Mouse (Mus musculus) T-helper 17 cell (primary cell): Measurements from ENCODE around the gene Pi4ka.

Source experiments
- in situ Hi-C, 2 experiments: fragments of 300-600 bp; cut with MboI, MseI; formaldehyde crosslinking; loops; 1 replicate in 1 of 2; 2 replicates in 1 of 2; pipeline ENCODE4 v1.15.1; 2025; ENCODE audit warnings: high pct_unique_total_duplicates in 2 of 2

Pi4ka gene

DNA sequence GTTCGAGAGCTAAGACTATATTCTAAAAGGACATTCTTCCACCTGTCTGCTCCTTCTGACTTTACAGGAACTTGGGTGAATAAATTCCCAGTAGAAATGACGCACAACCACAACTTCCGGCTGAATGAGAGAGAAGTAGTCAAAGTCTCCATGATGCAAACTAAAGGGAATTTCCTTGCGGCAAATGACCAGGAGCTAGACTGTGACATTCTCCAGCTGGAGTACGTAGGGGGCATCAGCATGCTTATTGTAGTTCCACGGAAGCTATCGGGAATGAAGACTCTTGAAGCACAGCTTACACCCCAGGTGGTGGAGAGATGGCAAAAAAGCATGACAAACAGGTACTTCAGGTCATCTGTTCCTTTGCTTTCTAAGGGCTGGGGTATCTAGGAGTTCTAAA lies 66.4 kb downstream of the Pi4ka start:
- in situ Hi-C loops, result no loop called here

DNA sequence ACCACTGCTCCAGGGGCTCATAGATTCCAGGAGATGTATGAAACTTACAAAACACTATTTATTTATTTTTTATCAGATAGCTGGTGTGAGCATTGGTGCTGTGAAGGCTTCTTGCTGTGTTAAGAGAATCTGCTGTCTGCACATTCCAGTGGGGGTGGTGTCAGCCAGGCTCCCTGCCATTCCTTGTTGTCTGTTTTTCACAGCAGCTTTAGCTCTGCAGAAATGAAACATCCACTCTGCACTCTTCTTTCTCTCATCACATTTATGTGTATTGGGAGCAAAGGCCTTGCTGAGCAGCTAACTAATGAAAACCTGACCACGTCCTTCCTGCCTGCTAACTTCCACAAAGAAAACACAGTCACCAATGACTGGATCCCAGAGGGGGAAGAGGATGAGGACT lies 70.0 kb downstream of the Pi4ka start:
- in situ Hi-C loops, result no loop called here

DNA sequence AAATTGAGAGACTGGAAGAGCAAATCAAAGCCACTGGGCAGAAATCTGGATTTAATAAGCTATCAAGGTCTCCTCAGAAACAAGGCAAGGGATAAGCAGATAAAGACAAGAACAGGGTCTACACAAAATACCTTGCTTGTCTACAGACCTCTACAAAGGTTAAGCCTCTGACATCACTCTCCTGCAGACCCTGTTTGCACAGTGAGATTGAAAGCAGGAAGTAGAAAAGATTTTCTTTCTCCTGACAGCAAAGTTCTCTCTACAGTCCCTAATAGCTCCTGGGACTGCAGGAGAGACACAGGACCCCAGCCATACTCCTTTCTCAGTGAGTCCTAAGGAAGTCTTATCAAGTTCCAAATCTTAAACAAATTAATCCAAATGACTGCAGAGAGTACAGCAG lies 71.5 kb downstream of the Pi4ka start:
- in situ Hi-C loops, result no loop called here

DNA sequence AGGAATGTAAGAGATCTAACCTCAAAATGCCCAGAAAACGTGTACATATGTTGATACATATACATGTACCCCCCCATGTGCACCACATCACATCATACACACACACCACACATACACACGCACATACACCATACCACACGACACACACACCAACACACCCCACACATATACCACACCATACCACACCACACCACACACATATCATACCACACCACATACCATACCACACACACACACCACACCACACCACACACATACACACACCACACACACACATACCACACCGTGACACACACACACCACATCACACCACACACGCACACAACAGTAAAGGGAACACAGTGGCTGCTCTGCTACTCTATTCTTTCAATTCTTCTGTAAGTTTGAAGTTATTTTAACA lies 74.3 kb downstream of the Pi4ka start:
- in situ Hi-C loops, result no loop called here

DNA sequence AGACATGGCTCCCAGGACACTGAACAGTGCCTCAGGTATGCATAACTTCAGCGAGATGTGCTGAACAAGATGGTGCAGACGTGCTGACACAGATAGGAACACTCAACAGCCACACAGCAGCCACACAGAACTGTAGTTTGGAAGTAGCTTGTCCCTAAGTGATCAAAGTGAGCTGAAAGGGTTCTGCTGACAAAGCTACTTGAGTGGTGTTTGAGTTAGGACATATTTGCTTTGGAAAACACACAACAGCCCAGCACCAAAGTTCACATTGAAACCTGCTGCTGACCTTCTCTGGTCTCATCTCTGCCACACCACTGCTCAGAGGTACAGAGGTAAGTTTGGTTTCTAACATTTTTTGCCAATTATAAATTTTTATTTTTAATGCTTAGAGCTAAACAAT lies 75.0 kb downstream of the Pi4ka start, which contains the start of gene Serpind1:
Gene Serpind1, plus strand, starts transcription at position 256 of the 400 bp plus-strand sequence.
- in situ Hi-C loops, result no loop called here

DNA sequence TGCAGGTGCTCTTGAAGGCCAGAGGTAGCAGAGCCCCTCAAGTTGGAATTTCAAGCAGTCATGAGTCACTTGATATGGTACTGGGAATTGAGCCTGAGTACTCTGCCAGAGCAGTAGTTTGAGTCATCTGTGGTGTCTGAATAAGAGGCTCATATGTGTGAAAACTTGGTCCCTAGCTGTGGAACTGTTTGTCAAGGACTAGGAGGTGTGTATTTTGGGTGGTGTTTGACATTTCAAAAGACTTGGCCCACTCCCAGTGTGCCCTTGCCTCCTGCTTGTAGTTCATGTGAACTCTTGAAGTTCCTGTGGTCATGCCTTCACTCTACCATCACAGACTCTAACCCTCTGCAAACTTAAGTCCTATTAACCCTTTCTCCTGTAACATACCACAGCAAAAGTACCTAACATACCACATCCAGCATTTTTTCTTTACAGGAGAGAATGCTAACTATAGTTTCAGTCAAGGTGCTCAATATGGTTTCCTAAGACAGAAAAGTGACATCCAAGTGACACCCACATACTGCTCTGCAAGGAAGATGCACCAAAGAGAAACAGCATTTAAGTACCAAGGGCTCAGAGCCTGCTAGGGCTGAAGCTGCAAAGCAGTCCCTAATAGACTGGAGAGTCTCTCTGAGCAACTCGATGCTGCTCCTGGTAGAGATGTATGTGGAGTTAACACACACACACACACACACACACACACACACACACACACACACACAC lies 76.1 kb downstream of the Pi4ka start:
- in situ Hi-C loops, result no loop called here

DNA sequence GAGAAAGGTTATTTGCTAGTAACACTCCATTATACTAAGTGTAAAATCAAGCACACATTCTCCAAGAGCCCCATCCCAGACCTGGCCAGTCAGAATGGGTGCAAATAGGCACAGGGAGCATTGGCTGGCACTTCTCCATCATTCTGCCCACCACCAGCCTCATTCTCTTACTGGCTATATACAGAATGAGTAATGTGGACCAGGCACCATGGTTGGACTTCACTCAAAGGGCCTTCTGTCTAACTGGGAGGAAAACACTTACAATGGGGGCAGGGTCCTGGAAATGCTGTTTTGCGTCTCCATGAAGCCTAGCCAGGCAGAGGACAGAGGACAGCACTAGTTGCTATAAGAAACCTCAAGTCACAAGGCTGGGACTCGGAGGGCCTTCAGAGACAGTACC lies 80.0 kb downstream of the Pi4ka start:
- in situ Hi-C loops, result no loop called here

DNA sequence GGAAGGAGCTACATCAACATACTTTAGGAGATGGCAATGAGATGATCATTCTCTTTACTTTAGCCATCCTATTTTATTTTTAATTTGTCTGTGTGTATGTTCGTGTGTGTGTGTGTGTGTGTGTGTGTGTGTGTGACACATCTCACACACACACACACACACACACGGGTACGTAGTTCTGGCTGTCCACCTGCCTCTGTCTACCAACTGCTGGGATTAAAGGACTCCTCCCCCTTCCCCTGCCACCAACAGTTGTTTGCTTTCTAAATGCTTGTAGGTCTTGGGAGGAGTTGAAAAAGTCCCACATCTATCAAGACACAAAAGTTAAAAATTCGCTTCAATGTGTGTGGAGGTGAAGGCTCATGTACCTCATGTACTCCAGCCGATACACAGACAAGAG lies 81.4 kb downstream of the Pi4ka start:
- in situ Hi-C loops, result loop anchor here in 1 of 2 experiments (5.0 kb wide), 1 partner anchor 53 kb away; no protein-coding TSS in a partner anchor

DNA sequence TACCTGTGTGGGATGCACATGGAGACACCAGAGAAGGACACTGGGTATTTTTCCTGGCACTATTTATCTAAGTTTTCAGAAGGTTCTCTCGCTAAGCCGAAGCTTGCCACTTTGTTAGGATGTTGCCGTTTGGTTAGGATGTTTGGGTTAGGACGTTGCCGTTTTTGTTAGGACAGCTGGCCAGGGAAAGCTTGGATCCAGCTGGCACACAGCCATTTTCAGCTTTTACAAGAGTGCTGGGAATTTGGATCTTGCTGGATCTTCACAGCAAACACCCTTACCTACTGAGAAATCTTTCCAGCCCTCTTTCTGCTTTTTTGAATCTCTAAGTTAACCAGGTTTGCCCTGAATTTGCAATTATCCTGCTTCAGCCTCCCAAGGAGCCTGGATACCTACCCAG lies 84.6 kb downstream of the Pi4ka start:
- in situ Hi-C loops, result loop anchor here in 1 of 2 experiments (5.0 kb wide), 1 partner anchor 56 kb away; no protein-coding TSS in a partner anchor

DNA sequence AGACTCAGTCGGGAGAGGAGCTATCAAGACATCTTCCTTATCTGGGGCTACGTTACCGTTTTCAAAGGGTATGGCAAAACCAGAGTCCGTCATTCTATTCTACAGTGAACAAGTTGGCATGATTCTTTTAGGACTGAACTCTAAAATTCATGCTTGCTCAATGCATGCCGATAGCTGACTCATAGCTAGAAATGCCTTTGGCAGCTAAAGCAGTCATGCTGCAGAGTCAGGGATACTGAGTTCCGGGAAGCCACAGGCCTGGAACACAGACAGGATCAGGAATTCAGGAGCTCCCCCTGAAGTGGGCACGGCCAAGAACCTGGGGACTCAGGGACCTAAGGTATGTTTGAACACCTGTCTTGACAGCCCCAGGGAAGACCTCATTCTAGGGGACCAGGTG lies 89.6 kb downstream of the Pi4ka start:
- in situ Hi-C loops, result no loop called here

DNA sequence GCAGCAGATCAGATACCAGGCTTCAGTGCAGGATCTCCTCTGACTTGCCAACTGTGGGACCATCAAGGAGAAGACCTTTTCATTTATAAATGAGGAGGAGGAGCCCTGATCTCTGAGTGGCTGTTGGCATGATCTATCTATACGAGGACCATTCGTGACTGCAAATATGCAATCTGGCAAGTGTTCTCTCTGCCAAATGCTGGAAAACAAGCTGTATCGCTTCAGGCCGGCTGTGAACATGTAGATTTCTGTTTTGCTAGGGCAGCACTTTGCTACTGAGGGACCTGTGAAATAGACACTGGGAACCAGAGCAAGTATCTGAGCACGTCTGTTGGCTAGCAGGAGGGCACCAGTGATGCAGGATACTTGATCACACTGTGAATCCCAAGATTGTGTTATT lies 93.6 kb downstream of the Pi4ka start:
- in situ Hi-C loops, result no loop called here

DNA sequence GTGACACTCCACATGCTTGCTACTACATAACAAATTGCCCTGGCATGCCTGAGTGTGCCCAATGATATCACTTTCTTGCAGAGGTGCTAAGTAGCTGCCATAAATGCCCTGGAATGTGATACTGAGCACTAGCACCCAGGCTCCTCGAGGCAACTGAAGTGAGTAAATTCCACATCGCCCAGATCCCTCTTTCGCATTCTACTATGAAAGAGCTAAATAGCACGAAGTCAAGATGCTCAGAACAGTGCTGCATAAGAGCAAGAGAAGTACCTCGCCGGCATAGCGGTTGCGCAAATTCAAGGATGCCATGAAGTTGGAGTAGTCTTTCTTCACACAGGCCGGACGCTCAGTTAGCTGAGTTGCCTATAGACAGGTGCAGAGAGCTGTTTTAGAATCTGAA lies 97.1 kb downstream of the Pi4ka start:
- in situ Hi-C loops, result no loop called here

DNA sequence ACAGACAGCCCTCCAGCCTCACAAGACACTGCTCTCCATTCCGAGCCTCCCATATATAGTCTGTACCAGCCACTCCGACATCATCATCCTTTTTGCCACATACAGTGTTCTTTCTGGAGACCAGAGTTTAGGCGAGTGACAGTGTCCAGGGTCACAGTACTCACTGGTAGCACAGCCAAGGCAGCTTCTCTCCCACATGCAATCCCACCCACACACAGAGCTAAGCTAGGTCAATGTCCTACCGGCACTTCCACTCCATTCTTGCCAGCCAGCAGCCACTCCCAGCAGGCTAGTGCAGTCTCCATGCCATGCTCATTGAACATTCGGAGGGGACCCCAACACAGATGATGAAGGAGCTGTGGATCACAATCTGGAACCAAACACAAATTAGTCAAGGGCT lies 98.7 kb downstream of the Pi4ka start:
- in situ Hi-C loops, result no loop called here

DNA sequence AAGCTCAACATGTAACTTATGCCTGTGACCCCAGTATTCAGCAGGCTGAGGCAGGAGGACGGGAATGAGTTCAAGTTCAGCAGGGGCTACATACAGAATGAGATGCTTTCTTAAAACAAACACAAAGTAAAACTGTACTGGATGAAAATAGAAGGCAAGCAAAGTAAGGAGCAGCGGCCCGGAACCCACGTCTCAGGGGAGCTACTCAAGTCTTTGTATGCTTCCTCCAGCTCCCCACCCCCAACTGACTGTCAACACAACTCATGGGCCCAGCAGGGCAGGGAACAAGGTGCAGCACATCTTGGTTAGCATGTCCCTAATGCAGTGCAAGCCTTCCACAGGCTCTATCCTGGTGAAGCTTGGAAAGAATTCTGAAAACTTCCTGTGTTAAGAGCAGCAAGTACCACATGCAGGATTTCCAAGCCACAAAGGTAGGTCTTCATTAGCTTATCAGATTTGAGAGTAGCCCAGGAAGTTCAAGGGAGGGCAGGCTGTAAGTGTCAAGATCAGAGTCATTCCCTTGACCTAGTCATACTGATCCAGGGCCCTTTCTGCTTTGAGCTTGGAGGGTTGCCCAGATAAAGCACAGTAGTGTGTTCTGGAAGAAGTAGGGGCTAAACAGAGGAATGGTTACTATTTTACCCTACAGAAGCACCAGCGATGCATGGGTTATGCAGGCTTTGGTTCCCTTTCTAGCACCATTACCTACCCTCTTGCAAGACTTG lies 102.4 kb downstream of the Pi4ka start:
- in situ Hi-C loops, result no loop called here

DNA sequence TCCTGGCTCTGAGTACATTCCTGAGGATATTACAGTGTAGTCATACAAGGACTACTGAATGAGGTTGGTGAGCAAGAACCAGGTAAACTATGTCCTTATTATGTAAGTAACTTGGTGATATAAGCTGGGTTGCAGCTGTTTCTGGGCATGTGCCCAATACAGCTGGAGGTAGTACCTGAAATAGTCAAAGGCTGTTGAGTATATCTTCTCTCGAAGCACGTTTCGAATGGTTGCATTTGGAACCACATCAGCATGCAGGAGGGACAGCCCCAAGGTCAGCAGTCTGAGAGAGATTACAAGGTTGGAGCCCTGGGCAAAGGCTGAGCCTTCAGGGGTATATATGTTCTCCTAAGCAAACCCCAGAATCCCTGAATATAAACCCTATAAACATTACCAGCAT lies 105.3 kb downstream of the Pi4ka start:
- in situ Hi-C loops, result no loop called here

DNA sequence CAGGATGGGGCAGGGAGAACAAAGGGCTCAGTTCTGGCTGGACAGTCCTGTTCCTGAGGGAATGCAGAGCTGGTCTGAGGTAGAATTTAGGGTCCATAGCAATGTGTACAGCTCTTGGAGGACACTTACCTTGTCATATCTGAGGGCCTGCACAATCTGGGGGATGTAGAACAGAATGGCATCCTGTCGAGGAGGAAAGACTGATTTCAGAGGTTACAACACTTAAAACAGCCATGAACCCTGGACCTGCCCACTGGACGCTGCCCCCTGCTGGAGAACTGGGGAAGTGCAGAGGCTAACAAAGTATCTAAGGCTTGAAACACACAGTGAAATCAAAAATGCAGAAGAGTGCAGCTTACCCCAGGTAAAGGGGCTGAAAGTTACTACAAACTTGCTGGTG lies 113.4 kb downstream of the Pi4ka start:
- in situ Hi-C loops, result no loop called here

DNA sequence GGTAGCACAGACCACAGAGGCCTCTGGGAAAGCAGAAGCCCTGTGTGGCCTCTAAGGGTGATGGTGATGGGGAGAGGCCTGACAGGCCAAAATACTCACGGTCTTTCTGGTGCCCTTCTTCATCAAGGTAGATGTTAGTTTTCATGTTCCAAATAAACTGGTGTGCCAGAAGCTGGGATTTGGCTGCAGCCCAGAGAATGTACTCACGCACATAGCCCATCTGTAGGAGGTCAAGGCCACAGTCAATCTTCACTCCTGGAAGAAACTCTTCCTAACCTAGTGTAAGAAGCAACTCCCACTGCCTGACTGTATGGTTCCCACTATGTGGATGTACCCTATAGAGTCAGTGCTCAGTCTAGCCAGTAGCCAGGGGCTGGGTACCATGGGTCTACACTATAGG lies 115.1 kb downstream of the Pi4ka start:
- in situ Hi-C loops, result no loop called here

DNA sequence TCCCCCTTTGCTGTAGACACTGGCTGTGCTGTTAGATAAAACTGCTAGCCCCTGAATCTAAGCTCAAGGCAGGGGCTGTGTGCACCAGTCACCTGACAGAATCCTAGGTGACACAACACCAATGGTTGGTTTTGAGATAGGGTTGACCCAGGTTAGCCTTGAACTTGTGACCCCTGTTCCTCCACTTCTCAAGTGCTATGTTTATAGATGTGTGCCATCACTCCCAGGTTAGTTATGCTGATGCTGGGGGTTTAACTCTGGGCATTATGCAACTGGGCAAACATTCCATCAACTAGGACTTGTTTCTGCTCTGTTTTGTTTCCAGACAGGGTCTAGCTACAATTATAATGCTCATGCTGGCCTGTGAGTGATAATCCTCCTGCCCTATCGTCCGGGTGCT lies 119.0 kb downstream of the Pi4ka start:
- in situ Hi-C loops, result no loop called here

DNA sequence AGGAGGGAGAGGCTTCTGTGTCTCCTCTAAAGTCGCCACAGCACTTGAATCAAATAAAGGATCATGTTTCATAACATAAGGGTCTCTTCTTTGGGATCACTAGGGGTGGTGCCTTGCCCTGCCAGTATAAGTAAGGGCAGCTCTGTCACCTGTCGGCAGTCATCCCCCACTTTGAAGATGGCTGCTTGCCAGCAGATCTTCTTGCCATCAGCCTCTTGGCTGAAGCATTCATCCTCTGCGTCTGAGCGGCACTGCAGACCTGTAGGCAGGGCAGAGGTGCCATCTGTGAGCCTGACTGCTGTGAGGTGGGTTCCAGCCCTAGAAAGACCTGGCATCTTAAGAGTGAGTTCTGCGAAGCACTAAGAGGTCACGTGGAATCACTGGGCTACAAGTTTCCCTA lies 123.0 kb downstream of the Pi4ka start:
- in situ Hi-C loops, result loop anchor here (5.0 kb wide), 2 partner anchors 76 to 146 kb away; partner anchors contain the start of gene Rimbp3 (in 1 of the 2)

DNA sequence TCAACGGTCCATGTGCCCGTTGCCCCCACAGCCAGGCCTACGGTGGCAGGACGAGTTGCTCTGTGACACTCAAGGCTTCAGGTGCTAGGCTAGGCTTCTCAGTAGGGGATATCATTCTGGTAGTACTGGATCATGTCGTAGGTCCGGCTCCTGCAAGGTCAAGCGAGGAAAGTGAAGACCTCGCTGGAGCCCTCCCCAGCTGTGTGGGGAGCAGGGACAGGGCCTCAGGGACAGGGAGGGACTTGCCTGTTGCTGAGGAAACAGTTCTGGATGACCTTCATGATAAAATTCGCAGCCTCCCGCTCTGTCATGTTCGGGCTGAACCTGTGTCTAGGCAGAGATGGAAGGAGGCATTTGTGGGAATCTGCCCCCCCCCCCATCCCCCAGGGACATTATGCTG lies 125.6 kb downstream of the Pi4ka start:
- in situ Hi-C loops, result loop anchor here (5.0 kb wide), 2 partner anchors 73 to 143 kb away; partner anchors contain the start of gene Rimbp3 (in 1 of the 2)

DNA sequence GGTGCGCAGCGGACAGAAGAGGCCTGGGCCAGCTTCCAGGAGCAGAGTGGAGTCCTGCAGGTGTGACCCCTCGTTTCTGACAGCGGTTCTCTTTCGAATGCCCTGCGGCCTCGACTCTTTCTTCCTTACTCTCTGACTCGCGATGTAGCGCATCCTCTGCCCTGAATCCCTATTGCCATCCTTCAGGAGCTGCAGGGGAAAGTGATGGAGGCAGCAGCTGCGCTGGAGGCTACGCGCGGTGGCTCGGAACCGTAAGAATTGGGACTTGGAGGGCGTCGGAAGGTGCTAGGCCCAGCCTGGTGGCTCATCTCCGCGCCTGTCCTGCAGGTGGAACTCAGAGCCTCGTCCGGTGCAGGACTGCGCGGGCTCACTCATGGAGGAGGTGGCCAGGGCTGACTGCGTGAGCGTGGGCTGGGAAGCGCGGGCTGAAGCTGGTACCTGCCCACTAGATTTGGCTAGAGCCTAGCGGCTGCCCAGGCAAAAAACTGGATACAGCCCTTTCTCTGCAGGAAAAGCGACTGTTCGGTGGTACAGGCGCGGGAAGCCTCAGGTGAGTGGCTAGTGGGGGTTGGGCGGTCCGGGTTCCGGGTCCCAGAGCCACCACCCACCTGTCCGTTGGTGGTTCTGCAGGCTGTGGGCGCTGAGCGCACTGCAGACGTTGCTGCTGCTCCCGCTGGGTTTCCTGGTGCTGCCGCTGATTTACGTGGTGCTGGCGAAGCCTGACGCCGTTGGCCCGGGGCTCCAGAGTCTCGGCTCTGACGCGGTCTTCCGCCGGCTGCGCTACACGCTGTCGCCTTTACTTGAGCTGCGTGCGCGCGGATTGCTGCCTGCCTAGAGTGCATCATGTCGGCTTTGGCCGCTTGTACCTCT lies 128.5 kb downstream of the Pi4ka start:
- in situ Hi-C loops, result loop anchor here (5.0 to 10.0 kb wide), 2 partner anchors 165 to 1643 kb away; partner anchors contain the start of gene Ppil2 (in 1 of the 2)
